Mouse (Mus musculus) lung, adult 18-20 months (tissue): ENCODE data around the gene Rspry1.

Source experiments
- DNase-seq, 2 experiments: peaks; one replicate each; pipeline ENCODE4 v3.0.0; 2022; ENCODE audit warnings: mixed read lengths in 2 of 2

The Rspry1 gene

GRCm38 (mm10) chr8:94604030-94604429, 2.3 kb downstream of the Rspry1 start:
- no peak for DNase-seq

- DNase-seq = no peak
These were observed 5.3 kb downstream of the Rspry1 start for GRCm38 (mm10) chr8:94607064-94607463.

GRCm38 (mm10) chr8:94624885-94625284, 23.1 kb downstream of the Rspry1 start:
- no peak for DNase-seq

GRCm38 (mm10) chr8:94633564-94634194, 31.9 kb downstream of the Rspry1 start:
- DNase-seq = no peak

GRCm38 (mm10) chr8:94634211-94634610, 32.5 kb downstream of the Rspry1 start:
- no peak for DNase-seq

GRCm38 (mm10) chr8:94641183-94641582, 39.4 kb downstream of the Rspry1 start:
- no peak for DNase-seq

- DNase-seq = no peak
These were observed 40.2 kb downstream of the Rspry1 start for GRCm38 (mm10) chr8:94641938-94642337.

- DNase-seq = no peak
These were observed 43.5 kb downstream of the Rspry1 start for GRCm38 (mm10) chr8:94645202-94645601.

- DNase-seq = no peak
These were observed 44.4 kb downstream of the Rspry1 start for GRCm38 (mm10) chr8:94646165-94646564.

GRCm38 (mm10) chr8:94649496-94649895, 47.8 kb downstream of the Rspry1 start:
- DNase-seq = no peak

- DNase-seq = no peak
These were observed 51.2 kb downstream of the Rspry1 start for GRCm38 (mm10) chr8:94652951-94653350.

- no peak for DNase-seq
These were observed 53.3 kb downstream of the Rspry1 start for GRCm38 (mm10) chr8:94654994-94655393.

GRCm38 (mm10) chr8:94658031-94658430, 56.3 kb downstream of the Rspry1 start:
- DNase-seq = no peak

- DNase-seq = no peak
These were observed 58.7 kb downstream of the Rspry1 start for GRCm38 (mm10) chr8:94660418-94660817.

- no peak for DNase-seq
These were observed 63.0 kb downstream of the Rspry1 start for GRCm38 (mm10) chr8:94664722-94665121.

GRCm38 (mm10) chr8:94666456-94667308, 64.9 kb downstream of the Rspry1 start, which contains the start of gene Arl2bp:
Arl2bp (plus strand) TSS chr8:94666600.
- peak; percentile 96 to 97 for DNase-seq

GRCm38 (mm10) chr8:94674384-94674783, 72.6 kb downstream of the Rspry1 start:
- DNase-seq = no peak

- no peak for DNase-seq
These were observed 74.2 kb downstream of the Rspry1 start for GRCm38 (mm10) chr8:94675923-94676322.

GRCm38 (mm10) chr8:94678582-94678981, 76.8 kb downstream of the Rspry1 start:
- DNase-seq = peak; percentile 76 to 84

- no peak for DNase-seq
These were observed 78.7 kb downstream of the Rspry1 start for GRCm38 (mm10) chr8:94680414-94680813.

- peak; percentile 83 to 90 for DNase-seq
These were observed 81.2 kb downstream of the Rspry1 start for GRCm38 (mm10) chr8:94682732-94683524.

- DNase-seq = no peak
These were observed 82.5 kb downstream of the Rspry1 start for GRCm38 (mm10) chr8:94684287-94684686.

GRCm38 (mm10) chr8:94685953-94686352, 84.2 kb downstream of the Rspry1 start:
- DNase-seq = peak; percentile 51 to 64
